Mouse (Mus musculus): ENCODE data around the gene Gmds.

GRCm38 (mm10) chr13:32080520-32081249, 257.9 kb downstream of the Gmds start:
- no peak for TF ChIP-seq CTCF (IDR thresholded peaks at IDR 0.05; ENCODE audit: control insufficient read depth, insufficient read depth, insufficient replicate concordance, low read depth, low read length)
- no peak for TF ChIP-seq POLR2A (IDR thresholded peaks at IDR 0.05; ENCODE audit: control insufficient read depth, low read depth, low read length)

All from testis, adult 2 months (tissue).